Mouse (Mus musculus): ENCODE measurements around the gene Laptm5.

The Laptm5 gene

DNA sequence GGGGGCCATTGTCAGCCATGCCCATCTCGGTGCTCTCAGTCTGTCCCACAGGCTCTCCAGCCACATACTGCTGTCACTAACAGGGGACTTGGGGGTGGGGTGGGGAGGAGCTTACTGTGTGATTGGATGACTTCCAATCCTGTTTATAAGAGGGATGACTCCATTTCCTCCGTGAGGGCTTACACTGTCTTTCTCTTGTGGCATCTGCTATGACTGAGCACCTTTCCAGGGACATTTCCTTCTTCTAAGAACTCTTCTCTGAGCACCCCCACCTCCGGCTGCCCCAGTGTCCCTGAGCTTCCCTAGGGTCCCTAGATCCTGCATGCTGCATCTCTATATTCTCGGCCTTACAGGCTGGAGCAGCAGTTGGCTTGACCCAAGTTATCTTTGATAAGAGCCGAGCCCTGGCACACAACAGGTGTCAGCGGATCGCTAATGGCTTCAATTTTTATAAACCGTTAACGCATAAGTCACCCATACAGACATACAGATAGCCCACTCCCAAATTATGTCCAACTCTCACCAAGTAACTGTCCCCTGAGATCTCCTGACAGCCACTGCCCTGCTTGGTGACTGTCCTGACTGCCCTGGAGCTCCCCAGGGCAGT, 6.9 kb downstream of the Laptm5 start:
- no peak for DNase-seq (ENCODE audit: low spot score in 2 of 2)

DNA sequence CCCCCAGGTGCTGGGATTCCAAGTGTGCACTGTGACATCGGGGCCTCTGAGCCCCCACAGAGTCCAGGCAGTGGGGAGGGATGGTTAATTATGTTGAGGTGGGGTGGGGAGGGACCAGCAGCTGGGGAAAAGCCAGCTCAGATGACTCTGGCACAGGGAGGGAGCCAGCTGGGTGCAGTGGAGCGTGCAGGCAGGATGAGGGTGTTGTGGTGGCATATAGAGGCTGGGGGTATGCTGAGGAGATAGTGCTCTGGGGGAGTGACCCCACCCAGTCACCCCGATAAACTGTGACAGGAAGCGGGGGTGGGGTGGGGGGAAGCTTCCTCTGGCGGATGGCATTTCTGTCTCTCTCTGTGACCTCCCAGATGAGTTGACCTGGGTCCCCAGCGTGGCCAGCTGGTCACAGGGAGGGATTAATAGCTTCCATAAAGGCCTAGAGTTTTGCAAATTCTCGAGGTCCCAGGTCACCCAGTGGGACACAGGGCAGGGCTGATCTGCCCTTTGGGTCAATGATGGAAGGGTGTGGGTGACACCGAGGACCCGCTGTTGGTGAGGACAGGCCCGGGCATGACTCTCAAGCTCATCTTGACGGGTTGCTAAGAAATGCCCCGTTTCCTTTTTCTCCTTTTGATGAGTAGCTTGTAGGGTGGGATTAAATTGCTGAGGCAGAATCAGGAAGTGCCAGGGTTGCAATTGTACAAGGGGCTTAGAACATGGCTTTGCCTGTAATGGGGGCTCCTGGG, 8.2 kb downstream of the Laptm5 start:
- no peak for DNase-seq (ENCODE audit: low spot score in 2 of 2)

DNA sequence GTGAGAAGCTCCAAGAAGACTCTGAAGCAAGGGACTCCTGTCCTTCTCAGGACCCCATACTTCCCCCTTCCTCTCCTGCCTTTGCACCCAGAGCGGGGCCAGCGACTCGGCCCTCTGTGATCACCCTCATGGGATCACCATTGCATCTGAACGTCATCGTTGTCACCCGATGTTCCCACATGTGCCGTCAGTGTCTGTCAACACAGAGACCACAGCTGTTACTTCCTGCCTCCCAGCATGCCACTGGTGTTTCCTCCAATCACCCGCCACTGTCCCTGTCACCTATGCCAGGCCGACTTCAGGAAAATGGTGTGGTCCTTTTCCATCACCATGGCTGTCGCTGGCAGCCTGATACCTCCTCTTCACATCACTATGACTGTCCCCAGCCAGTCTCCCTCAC, 9.1 kb downstream of the Laptm5 start:
- no peak for DNase-seq (ENCODE audit: low spot score in 2 of 2)

DNA sequence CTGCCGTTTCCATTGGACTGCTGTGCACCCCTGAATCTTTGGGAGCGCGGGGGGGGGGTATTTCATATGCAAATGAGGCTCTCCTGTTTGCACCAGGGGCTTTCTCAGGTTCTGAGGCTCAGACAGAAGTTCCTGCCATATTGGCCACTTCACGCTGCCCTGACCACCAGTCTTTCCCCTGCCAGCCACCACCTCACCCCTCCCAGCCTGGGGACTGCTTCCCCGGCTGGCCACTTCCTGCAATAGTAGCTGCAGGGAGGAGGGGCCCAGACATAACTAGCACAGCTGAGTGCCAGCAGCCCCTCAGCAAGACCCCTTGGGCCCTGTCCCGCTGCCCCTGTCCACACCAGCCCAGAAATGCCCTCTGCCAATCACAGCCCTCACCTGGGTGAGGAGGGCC, 13.3 kb downstream of the Laptm5 start:
- DNase-seq (ENCODE audit: low spot score in 2 of 2) = no peak

DNA sequence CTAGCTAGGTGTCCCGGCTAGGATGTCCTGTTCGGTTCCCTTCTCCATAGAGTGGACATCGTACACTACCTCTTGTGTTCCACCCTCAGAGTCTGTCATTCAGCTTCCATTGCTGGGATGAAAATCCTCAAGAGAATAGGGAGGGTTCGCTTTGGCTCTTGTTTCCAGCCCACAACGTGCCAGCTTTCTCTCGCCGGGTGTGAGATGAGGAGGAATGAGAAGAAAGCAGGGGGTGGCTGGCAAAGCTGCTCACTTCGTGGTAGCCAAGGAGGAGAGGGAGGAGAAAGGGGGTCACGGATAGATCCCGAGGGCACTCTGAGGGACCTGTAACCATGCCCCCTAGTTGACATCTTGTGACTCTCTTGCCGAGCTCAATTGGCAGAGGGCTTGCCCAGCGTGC, 14.9 kb downstream of the Laptm5 start:
- no peak for DNase-seq (ENCODE audit: low spot score in 2 of 2)

DNA sequence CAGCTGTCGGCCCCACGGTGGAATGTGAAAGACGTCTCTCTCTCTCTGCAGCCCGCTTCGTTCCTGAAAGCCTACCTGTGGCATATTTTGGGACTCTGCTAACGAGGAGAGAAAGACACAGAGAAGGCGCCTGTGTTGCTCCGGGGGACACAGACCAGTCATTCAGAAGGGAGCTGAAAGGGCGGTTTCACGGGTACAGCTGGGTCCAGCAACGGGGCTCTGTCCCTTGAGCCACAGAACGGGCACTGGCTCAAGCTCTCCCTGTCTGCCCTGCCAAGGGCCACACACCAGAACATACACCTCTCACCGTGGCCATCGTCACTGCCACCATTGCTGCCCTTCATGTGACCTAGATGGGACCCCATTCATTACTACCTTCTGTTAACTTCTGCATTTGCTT, 29.7 kb downstream of the Laptm5 start:
- no peak for DNase-seq (ENCODE audit: low spot score in 2 of 2)

DNA sequence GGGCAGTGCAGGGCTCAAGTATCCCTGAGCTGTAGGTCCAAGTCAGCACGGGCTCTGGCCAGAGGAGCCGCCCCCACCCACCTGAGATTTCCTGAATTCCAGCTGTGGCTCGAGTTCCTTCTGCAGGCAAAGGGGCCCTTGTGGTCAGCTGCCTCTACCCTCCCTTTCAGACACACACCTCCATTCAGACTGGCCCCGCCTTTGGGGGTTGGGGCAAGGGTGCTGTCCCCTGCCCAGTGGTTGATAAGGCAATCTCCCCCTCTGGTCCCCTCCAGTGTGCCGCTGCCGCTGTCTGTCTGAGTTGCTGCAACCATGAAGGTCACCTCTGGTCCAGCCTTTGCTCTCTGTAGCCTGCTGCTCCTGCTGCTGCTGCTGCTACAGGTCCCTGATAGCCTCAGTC, 31.2 kb downstream of the Laptm5 start, which contains the start of gene Matn1:
Matn1 (plus strand) TSS at position 274 of the 400 bp plus-strand sequence.
- no peak for DNase-seq (ENCODE audit: low spot score in 2 of 2)

DNA sequence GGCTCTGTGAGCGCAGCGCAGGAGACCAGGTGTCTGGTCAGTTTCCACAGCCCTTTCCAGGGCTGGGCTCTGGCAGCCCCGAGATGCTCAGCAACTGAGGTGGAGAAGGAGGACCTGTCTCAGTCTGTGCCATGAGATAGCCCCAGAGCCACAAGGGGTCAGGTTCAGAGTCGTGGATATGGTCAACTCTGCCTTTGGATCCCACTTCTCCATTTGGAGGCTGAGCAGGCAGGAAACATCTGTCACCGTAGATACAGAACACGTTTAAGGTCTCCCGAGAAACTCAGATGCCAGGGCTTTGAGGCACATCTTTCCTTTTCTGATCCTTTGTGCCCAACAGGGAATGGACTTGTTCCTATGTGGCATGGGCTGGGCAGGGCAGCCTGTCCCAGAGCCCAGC, 31.9 kb downstream of the Laptm5 start:
- DNase-seq (ENCODE audit: low spot score in 2 of 2) = no peak

DNA sequence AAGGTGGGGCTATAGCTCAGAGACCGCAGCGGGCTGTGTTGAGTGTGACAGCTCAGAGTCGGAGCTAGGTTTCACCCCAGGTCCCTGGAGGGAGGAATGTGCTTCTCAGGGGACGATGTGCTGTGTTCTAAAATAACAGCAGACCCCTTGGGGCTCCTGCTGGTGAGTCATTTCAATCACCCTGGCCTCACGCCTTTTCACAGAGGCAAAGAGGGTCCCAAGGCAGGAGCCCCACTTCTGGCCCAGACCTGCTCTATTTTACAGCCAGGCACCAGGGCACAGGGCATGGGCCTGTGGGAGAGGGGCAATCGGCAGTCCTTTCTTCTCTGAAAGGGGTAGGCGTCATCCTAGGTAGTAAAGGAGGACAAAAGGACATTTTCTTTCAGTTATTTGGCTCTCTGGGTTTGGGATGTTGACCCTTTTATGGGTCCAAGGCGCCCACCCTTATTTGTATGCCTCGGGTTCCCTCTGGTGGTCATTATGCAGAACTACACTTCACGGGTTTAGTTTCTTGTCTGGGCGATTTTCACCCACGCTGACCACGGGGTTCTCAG, 34.2 kb downstream of the Laptm5 start:
- no peak for DNase-seq (ENCODE audit: low spot score in 2 of 2)

DNA sequence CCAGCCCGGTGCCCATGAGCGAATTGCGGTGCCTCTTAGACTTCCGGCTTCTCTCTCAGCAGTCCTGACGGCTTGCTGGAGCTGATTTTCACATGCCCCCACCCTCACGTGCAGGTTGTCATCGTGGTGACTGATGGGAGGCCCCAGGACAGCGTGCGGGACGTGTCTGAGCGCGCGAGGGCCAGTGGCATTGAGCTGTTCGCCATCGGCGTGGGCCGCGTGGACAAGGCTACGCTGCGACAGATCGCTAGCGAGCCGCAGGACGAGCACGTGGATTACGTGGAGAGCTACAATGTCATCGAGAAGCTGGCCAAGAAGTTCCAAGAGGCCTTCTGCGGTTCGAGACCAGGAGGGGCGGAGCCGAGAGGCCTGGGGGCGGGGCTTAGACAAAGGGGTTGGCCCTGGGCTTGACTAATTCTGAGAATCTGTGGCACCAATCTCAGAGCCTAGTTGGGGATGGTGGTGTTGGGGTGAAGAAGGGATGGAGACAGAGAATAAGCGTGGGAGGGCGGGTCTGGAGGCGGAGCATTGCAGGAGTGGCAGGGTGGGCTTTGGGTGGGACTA, 37.0 kb downstream of the Laptm5 start:
- DNase-seq (ENCODE audit: low spot score in 2 of 2) = no peak

DNA sequence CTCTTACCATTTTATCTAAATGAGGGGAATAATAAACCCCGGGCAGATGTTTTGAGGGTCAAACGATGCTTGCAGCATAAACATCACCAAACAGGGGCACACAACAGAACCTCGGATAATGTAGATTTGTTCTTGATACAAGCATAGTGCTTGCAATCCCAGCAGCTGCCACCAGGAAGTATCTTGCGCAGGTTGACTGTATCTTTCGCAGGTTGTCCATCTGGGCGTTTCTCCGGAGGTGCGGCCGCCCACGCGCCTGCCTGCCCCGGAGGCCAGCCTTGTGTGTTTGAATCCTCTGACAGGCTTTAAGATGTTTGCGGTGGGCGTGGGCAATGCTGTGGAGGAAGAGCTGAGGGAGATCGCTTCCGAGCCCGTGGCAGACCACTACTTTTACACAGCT, 39.6 kb downstream of the Laptm5 start:
- DNase-seq (ENCODE audit: low spot score in 2 of 2) = no peak

DNA sequence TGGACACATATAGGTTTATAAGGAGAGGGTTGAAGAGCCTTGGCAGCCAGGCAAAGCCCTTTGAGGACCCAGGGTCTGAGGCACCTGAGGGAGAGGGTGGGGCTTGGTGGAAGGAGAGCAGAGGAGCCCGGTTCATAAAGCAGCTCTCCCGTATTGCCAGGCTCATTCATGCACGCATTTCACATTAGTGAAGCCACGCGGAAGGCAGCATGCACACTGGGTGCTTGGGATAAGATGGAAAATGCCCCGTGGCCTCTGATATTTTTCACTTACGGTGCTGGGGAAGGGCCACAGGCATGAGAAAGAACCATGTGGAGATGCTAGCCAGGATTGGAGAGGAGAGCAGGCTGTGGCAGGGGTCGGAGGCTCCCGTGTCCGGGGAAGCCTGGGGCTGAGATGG, 44.2 kb downstream of the Laptm5 start:
- no peak for DNase-seq (ENCODE audit: low spot score in 2 of 2)

DNA sequence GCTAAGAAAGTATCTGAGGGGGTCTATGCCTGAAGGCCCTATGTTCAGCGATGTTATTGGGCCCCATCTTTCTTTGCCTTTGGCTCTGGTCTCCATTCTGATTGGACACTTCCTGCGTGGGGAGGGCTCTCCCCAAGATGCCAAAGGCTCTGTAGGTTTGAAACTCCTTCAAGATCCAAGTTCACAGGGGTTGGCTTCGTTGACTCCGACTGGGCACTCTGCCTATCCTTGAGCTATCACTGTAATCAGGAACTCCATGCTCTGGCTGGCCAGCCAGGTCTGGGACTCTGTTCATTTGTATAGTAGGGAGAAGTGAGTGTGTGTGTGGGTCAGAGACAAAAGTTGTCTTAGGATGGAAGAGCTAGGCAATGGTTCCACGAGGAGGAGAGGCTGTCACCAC, 45.9 kb downstream of the Laptm5 start:
- DNase-seq (ENCODE audit: low spot score in 2 of 2) = no peak

DNA sequence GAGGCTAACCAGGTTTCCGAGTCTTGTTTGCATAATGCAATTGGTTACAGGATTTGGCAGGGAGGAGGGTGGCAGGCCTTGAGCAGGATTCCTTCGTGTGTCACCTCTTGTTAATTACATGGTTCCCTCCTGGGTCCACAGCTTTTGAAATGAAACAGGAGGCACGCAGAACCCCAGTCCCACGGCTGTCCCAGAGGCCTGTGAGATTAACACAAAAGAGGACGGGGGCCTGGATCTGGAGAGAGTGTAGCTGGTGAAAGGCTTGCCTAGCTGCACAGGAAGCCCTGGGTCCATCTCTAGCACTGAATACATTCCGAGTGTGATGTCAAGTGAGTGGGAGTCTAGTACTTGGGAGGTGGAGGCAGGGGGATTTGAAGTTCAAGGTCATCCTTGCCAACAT, 46.8 kb downstream of the Laptm5 start:
- no peak for DNase-seq (ENCODE audit: low spot score in 2 of 2)

DNA sequence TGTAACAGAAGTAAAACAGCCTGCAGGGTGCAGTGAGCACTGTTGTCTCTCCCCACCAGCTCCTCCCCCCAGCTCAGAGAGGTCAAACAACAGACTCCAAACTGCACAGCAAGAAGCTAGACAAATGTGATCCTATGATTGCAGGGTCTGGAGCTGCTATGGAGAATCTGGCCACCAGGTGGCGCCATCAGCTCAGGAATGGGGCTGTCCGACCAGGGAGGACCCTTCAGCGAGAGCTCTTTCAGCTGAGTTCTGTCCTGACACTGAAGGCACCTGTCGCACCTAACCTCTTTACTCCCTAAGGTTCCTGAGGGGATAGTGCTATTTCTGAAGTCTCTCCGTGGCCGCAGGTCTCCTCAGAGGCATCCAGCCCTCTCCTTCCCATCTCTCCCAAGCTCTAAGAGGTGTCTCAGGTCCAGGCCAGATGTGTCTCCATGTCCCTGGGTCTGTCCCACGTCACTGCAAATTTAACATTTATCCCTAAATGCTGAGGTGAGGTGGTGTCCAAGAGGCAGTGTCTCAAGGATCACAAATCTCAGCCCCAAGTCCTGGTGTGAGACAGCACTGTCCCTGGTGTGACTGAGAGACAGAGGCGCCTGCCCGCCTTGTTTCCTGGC, 47.3 kb downstream of the Laptm5 start:
- DNase-seq (ENCODE audit: low spot score in 2 of 2) = peak; percentile 64 to 87

DNA sequence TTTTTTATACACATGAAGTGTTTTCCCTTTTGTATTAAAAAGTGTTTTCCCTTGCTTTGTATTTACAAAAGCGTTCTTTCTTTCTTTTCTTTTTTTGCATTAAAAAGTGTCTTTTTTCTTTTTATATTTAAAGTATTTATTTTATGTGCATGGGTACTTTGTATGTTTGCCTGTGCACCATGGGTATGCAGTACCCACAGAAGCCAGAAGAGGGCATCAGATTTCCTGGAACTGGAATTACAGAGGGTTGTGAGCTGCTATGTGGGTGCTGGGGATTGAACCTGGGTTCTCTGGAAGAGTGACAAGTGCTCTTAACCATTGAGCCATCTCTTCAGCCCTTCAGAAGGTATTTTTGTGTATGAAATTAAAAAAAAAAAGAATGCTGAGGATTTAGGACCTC, 58.4 kb downstream of the Laptm5 start:
- no peak for DNase-seq (ENCODE audit: low spot score in 2 of 2)

DNA sequence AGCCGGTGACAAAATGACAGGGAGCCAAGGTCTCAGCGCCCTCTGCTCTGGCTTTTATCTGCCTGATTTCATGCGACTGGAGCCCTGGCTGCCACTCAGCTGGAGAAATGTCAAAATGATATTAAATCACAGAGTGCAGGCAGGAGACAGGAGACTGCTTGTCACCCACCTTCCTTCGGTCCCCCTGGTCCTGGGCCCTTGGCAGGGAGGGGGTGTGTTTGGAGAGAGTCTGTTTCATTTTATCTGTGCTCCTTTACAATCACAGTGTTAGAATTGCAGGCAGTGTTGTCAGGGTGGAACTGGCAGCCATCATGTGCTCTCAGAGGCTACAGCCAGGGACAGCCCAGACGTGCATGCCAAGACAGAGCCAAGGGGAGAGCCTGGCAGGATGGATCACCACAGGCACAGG, 59.5 kb downstream of the Laptm5 start:
- DNase-seq (ENCODE audit: low spot score in 2 of 2) = no peak

DNA sequence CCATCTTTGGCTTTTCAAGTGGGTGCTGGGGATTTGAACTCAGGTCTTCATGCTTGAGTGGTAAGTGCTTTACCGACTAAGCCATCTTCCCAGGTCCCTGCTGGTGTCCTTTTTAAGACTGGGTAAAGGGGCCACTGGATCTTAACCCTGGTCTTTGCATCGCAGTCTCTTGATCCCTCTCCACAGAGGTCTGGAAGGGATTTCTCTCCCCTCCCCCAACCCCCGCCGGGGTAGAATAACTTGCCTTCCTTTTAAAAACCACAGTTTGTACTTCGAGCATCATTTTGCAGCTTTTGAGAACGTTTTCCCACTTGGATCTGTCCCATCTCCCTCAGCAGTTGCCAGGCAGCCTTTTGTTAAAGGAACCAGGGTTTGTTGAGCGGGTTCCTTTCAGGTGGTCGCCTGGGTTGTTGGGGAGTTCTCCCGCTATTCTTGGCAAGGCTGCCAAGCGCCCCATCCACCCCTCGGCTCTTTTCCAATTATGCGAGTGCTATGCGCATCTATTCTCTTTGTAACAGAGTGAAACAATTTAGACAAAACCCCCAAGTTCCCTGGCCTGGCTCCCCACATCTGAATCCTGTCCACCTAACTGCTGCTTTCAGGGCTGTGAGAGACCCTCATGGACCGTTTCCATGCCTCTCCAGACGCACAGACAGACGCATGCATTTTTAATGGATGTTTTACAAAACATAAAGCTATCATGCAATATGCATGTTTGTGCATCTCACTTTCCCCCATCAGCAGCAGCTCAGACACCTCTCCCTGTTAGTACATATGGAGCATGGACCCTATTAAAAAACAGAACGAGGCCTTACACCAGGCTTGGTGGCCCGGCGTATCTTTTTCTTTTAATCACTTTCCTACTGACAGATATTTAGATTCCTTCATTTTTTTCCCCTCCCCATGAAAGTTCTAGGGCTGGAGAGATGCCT, 60.7 kb downstream of the Laptm5 start:
- peak; percentile 38 to 59 for DNase-seq (ENCODE audit: low spot score in 2 of 2)

DNA sequence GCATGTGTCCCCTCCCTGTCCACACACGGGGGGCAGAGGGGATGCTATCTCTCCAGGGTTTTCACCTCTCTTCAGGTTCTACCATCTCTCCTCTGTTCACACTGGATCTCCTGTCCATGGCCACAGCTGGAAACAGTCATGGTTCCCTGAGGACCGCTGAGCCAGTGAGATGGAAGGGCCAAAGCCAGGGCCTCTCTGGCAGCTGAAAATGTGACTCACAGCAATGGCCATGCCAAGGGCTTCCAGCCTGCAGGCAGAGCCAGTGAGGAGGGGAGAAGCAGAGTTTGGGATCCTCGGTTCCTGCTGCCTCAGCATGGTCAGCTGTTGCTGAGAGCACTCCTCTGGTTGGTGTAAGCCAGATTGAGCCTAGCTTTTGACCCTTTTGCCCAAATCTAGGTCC, 66.1 kb downstream of the Laptm5 start:
- DNase-seq (ENCODE audit: low spot score in 2 of 2) = no peak

DNA sequence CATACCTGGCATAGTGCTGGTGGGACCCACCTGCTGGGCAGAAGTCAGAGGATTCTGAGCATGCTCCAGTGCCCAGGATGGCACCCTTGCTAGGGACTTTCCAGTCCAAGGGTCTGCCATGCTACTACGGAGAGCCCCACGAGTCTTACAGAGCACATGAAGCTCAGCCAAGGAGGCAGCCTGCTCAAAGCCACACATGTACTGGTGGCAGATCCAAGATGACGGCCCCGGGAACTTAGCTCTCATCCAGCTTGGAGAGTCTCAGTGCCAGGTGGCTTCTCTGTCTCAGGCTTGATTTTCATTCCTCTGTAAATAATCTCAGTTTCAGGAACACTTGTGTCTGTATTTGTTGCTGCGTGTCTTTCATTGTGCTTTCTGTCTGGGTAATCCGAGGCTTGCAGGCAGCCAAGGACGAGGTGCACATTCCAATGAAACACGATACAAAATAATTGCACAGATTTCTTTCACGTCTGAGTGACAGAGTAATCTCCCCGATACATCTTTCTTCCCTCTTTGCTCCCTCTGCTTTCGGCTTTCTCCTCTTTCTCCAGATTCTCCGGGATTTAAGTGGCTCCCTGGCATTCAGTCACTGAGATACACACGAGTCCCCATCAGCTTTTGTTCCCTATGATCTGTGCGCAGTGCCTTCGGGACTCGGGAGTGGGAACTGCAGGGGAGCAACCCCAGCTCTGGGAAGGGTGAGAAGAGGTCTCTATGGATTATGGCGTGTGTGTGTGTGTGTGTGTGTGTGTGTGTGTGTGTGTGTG, 71.7 kb downstream of the Laptm5 start:
- DNase-seq (ENCODE audit: low spot score in 2 of 2) = no peak

Measured in frontal cortex, postnatal 10 days (tissue).